Mouse (Mus musculus): ENCODE data around the gene Bbs12.

Gene Bbs12

GRCm38 (mm10) chr3:37325317-37326112, 13.2 kb downstream of the Bbs12 start:
- WGBS: 67% methylated on average over 5 of the region's 5 CpGs

- WGBS: 93% methylated on average over 3 of the region's 3 CpGs
Observed at GRCm38 (mm10) chr3:37326627-37327026, 14.3 kb downstream of the Bbs12 start.

GRCm38 (mm10) chr3:37328489-37328888, 16.1 kb downstream of the Bbs12 start:
- 77% methylated on average over 2 of the region's 2 CpGs for WGBS

DNA sequence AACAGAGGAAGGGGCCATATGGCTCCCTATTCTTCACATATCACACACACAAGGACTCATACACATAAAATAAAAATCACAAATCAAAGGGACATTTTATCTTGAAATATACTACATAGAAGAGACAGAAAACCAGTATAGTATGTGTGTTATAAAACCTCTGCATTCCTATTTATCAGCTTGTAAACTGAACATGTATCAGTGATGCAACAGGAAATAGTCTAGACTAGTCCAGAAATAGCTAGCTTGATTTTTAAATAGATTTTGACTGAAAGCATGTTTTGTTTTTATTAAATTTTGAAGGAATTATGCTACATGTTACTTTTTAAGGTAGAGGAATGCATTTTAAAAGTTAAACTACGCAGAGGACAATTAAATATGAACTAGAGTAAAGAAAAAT, 17.6 kb downstream of the Bbs12 start:
- 87% methylated on average over 1 of the region's 1 CpGs for WGBS

GRCm38 (mm10) chr3:37331999-37332449, 19.7 kb downstream of the Bbs12 start:
- 74% methylated on average over 6 of the region's 6 CpGs for WGBS

DNA sequence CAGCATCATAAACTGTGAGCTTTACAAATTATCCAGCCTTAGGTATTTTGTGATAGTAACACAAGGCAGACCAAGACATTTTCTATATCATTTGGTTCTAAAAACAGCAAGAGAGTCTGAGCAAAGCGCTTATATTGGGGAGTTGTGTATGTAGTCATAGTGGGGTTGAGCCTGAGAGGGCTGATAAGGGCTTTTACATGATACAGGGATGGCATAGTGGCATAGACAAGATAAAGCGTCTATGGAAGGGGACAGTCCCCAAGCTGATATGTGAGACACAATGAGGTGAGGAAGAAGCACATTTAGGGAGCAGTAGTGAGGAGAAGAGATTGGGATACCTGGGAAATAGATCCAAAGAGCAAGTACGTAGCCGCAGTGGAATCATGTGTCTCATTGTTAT, 21.7 kb downstream of the Bbs12 start:
- 94% methylated on average over 4 of the region's 4 CpGs for WGBS

DNA sequence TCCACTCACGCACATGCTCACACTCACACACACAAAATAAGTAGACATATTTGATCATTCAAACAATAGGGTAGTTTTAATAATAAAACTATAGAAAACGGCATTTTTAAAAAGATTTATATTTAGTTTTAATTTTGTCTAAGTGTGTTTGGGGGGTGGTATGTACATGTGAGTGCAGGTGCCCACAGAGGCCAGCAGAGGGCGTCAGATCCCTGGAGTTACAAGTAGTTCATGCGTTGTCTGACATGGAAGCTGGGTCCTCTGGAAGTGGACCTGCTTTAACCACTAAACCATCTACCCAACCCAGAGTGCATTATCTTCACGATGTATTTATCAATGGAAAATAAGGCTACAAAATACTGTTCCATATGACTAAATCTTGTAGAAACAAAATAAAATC, 28.8 kb downstream of the Bbs12 start:
- 72% methylated on average over 5 of the region's 5 CpGs for WGBS

DNA sequence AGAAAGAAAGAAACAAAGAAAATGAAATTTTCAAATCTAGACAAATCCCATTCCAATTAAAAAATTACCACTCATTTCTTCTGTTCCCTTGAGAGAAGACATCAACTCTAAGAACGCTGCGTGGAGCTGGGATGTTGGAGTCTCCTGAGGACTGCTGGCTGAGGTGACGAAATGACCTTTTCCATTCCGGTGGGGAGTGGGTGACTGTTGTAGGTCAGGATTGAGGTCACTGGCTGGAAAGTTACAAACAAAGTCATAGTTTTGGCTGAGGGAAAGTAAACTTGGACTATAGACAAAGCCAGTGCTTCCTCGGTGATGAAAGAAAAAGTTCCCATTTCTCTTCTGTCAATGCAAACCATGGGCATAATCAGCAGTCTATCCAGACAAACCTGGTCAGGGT, 30.5 kb downstream of the Bbs12 start:
- WGBS: 83% methylated on average over 5 of the region's 5 CpGs

GRCm38 (mm10) chr3:37347671-37348070, 35.3 kb downstream of the Bbs12 start:
- WGBS: 31% methylated on average over 9 of the region's 9 CpGs

DNA sequence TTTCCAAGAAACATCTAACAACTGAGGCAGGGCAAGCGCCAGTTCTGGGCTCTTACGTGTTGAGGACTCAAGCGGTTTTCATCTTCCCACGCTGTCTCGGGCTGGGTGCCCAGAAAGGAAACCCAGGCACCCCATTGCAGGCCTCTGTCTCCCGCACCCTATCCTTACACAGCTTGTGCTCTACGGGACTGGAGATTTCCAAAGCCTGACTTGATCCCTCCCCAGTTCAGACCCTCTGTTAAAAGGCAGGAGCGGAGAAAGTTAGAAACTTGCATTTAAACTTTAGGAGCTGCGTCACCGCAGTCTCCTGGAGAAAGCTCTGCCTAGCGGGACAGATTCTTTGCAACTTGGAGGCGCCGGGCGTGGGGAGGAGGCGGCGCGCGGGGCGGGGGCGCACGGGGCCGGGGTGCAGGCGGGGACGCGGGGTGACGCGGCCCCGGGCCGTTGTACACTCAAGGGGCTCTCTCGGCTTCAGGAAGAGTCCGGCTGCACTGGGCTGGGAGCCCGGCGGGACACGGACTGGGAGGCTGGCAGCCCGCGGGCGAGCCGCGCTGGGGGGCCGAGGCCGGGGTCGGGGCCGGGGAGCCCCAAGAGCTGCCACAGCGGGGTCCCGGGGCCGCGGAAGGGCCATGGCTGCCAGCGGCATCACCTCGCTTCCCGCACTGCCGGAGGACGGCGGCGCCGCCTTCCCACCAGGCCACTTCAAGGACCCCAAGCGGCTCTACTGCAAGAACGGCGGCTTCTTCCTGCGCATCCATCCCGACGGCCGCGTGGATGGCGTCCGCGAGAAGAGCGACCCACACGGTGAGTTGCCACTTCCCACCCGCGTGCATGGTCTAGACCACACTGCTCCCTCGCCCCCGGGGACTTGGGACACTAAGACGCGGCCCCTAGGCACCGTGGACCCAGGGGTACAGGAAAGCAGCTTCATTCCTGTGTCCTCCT, 36.1 kb downstream of the Bbs12 start, which contains the start of gene Fgf2:
Fgf2 (plus strand) TSS at position 126 of the 945 bp plus-strand sequence.
- WGBS: 1% methylated on average over 69 of the region's 75 CpGs

GRCm38 (mm10) chr3:37349166-37349548, 36.8 kb downstream of the Bbs12 start:
- 27% methylated on average over 8 of the region's 8 CpGs for WGBS

DNA sequence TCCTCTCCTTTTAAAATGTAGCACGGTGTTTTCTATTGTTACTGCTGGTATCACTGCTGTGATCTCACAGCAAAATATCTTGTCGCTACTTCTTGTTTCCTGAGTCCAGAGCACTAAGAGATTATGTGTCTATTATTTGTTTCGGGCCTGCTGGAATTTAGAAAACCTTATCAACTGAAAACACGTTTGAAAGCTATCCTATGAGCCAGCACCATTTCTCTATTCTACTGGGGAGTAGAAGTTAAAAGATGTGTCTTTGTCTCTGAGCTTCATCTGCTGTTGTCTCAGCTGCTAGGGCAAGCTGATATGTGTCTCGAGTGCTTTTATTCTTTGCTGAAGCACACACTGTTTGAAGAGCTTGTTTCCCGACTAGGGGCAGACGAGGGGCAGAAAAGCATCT, 38.0 kb downstream of the Bbs12 start:
- WGBS: 78% methylated on average over 7 of the region's 7 CpGs

DNA sequence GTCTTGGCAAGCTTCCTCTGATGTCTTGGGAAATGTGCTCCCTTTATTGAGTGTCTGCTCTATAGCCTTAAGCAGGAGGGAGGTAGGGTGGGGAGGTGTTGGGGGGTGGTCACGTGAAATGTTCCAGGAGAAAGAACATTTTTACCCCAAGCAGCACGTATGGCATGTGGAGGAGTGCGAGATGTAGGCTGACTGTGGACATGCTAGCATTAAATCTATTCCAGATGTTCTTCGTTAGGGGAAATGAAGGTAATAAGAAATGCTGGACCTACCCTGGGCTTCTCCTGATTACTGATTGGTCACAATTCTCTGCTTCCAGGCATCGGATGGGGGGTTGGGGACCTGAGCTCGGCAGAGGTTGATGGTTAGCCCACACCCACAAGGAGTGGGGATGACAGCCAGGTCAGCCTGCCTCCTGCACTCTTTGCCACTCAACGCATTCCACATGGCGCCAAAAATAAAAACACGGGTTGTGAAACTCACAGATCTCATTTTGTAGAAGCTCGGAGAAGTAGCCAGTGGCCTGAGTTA, 41.7 kb downstream of the Bbs12 start:
- 82% methylated on average over 10 of the region's 10 CpGs for whole genome bisulfite sequencing

DNA sequence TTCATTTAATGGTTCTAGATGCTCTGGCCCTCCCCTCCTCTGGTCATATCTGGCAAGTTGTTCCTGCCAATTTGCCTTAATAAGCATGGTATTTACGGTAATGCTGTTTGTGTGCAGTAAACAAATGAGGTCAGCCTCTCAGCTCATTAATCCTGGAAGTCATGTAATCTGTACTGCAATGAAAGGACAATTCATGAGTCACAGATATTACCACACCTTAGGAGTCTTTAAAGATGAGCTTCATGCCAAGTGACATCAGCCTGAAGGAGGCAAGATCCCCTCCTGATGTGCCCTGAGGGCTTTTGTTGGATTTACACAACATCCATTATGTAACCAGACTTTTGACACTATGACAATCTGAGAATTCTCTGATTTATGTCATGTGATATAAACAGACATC, 42.4 kb downstream of the Bbs12 start:
- WGBS: 84% methylated on average over 1 of the region's 1 CpGs

- 68% methylated on average over 9 of the region's 9 CpGs for WGBS
Observed at GRCm38 (mm10) chr3:37360729-37361128, 48.4 kb downstream of the Bbs12 start.

DNA sequence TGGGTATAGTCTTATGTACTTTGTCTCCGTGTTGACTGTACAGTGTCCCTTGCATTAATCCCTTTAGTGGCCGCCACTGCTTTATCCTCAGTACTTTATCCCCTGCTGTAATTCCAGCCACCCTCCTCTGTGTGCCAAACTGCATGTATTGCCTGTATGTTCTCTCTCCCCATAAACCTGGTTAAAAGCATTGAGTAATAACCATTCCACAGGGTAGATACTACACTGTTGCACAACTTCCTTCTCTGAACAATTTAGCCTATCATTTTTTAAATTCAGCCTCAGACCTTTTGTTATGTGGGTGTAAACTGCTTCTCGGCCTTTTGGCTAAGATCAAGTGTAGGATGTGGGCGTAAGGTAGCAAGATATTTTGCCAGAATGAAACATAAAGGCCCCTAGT, 52.8 kb downstream of the Bbs12 start:
- WGBS: 86% methylated on average over 4 of the region's 4 CpGs

- WGBS: 57% methylated on average over 3 of the region's 3 CpGs
Observed at GRCm38 (mm10) chr3:37365976-37366375, 53.6 kb downstream of the Bbs12 start.

DNA sequence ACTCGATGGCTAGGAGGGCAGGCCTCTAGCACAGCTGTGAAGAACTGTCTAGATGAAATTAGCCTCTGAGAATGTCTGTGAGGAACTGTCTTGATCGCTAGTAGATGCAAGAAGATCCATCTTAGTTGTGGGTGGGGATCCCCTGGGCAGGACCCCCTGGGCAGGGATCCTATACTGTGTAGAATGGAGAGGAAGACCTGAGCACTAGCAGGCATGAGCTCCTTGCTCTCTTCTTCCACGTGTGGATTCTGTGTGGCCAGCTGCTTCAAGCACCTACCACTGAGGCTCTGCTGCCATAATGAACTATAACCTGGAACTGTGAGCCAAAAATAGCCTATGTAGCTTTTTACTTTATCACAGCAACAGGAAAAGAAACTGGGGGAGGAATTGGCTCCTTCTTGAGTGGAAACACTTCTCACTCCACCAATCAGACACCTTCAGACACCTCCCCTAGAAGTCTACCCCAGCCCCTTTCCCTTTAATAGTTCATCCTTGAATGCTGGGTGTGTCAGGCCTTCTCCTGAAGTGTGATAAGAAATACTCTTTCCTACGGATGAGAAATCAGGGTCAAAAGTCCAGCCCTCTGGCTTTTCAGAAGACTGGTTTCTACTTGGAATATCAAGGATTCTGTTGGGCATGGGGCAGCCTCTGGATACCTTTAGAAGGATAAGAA, 54.2 kb downstream of the Bbs12 start:
- WGBS: 75% methylated on average over 4 of the region's 4 CpGs

DNA sequence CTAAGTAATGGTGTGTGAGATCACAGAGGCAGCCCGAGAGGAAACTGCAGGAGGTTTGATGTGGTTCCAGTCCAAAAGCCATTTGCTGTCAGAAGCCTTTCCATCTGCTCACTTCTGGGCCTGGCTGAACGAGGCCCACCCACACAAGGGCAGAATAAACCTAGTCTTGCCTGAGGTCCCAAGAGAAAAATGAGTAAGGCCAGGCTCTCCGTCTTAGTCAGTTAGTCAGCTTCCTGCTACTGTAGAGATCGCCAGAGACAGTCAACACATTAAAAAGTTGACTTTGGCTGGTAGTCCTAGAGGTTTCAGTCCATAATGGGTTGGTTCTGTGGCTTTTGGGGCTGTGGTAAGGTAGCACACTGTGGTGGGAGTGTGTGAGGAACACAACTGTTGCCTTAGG, 58.1 kb downstream of the Bbs12 start:
- 80% methylated on average over 4 of the region's 4 CpGs for WGBS
